Mouse (Mus musculus) layer of hippocampus, adult 11-12 months (tissue): ENCODE measurements at regions not wholly inside any gene's neighbourhood (a gene's known extent, or its start where the extent isn't known, plus 50 kb on each side); places are given as distances from the start of the nearest gene placed in this dataset.

Source experiments
- DNase-seq: peaks from one replicate; pipeline ENCODE4 v3.0.0; 2022; ENCODE audit warnings: low spot score

- no peak for DNase-seq
Measured at GRCm38 (mm10) chr3:71728861-71729260, 1238.8 kb downstream of the Sis start.

- DNase-seq = peak; percentile 6
Measured at GRCm38 (mm10) chr3:71702320-71702719, 1265.3 kb downstream of the Sis start.
